Mouse (Mus musculus): Measurements from ENCODE around the gene Rpl27. TPM values are rescaled to one million over a fixed set of nuclear protein-coding genes. Genes with fewer than 3 reads are reported as not detected.

The Rpl27 gene
- polyA plus RNA-seq, 1 experiment from 2014 or later = 204 TPM

- WGBS = 12% methylated on average over 10 of the region's 10 CpGs
- Histone ChIP-seq H3K36me3 (ENCODE audit: control insufficient read depth, insufficient read depth, low read length) (no peaks in the 10 kb centered on the region), H3K9me3 (ENCODE audit: control insufficient read depth, low read length) (no peaks in the 10 kb centered on the region), H3K4me1 (ENCODE audit: control insufficient read depth, insufficient read depth, low read depth, low read length) (peaks cover 14% of the 10 kb centered on the region), H3K27ac (ENCODE audit: low read depth, low read length) (peak overlapping the region; percentile 75), H3K27me3 (replicated peaks; ENCODE audit: control insufficient read depth, insufficient read depth, low read length) (no peaks in the 10 kb centered on the region), H3K4me3 (ENCODE audit: low read length) (no peak overlapping the region), H3K4me2 (ENCODE audit: low read length) (peak overlapping the region; percentile 3; the same call in 1 of the 2 replicates), H3K9ac (ENCODE audit: low read depth, low read length) (no peak overlapping the region; the same call in 1 of the 2 replicates)
- ATAC-seq = peak; percentile 66
Measured at GRCm38 (mm10) chr11:101477552-101478211, 35.6 kb downstream of the Rpl27 start.

- ATAC-seq = peak; percentile 53
- peaks cover 14% of the 10 kb centered on the region for H3K4me1 ChIP-seq (ENCODE audit: control insufficient read depth, insufficient read depth, low read depth, low read length)
- H3K4me3 ChIP-seq (ENCODE audit: low read length) = 0 out of 2 replicates have a peak overlapping the region, but pooled peaks have one; percentile 11
- H3K36me3 ChIP-seq (ENCODE audit: control insufficient read depth, insufficient read depth, low read length) = no peaks in the 10 kb centered on the region
- H3K4me2 ChIP-seq (ENCODE audit: low read length) = peak overlapping the region; percentile 42
- no peaks in the 10 kb centered on the region for H3K9me3 ChIP-seq (ENCODE audit: control insufficient read depth, low read length)
- 0 out of 2 replicates have a peak overlapping the region, but pooled peaks have one; percentile 5 for H3K9ac ChIP-seq (ENCODE audit: low read depth, low read length)
- H3K27me3 ChIP-seq (replicated peaks; ENCODE audit: control insufficient read depth, insufficient read depth, low read length) = no peaks in the 10 kb centered on the region
- WGBS = 3% methylated on average over 18 of the region's 18 CpGs
- peak overlapping the region; percentile 7 for H3K27ac ChIP-seq (ENCODE audit: low read depth, low read length)
Measured at GRCm38 (mm10) chr11:101479171-101479635, 37.1 kb downstream of the Rpl27 start.

- 61% methylated on average over 6 of the region's 6 CpGs for WGBS
- H3K9me3 ChIP-seq (ENCODE audit: control insufficient read depth, low read length) = no peaks in the 10 kb centered on the region
- ATAC-seq = no peak
- H3K27ac ChIP-seq (ENCODE audit: low read depth, low read length) = no peak overlapping the region
- peaks cover 14% of the 10 kb centered on the region for H3K4me1 ChIP-seq (ENCODE audit: control insufficient read depth, insufficient read depth, low read depth, low read length)
- H3K36me3 ChIP-seq (ENCODE audit: control insufficient read depth, insufficient read depth, low read length) = no peaks in the 10 kb centered on the region
- no peak overlapping the region for H3K4me3 ChIP-seq (ENCODE audit: low read length)
- no peaks in the 10 kb centered on the region for H3K27me3 ChIP-seq (replicated peaks; ENCODE audit: control insufficient read depth, insufficient read depth, low read length)
- no peak overlapping the region for H3K9ac ChIP-seq (ENCODE audit: low read depth, low read length)
- no peak overlapping the region for H3K4me2 ChIP-seq (ENCODE audit: low read length)
Measured at GRCm38 (mm10) chr11:101480912-101481311, 38.8 kb downstream of the Rpl27 start.

GRCm38 (mm10) chr11:101483804-101484203 is 41.7 kb downstream of the Rpl27 start:
- Histone ChIP-seq H3K4me1 (ENCODE audit: control insufficient read depth, insufficient read depth, low read depth, low read length) (peaks cover 4% of the 10 kb centered on the region; the same call in 1 of the 2 replicates), H3K9ac (ENCODE audit: low read depth, low read length) (no peak overlapping the region), H3K27me3 (replicated peaks; ENCODE audit: control insufficient read depth, insufficient read depth, low read length) (no peaks in the 10 kb centered on the region), H3K4me2 (ENCODE audit: low read length) (no peak overlapping the region), H3K4me3 (ENCODE audit: low read length) (no peak overlapping the region), H3K36me3 (ENCODE audit: control insufficient read depth, insufficient read depth, low read length) (no peaks in the 10 kb centered on the region), H3K9me3 (ENCODE audit: control insufficient read depth, low read length) (no peaks in the 10 kb centered on the region), H3K27ac (ENCODE audit: low read depth, low read length) (no peak overlapping the region)
- ATAC-seq = no peak
- WGBS = 13% methylated on average over 3 of the region's 3 CpGs

GRCm38 (mm10) chr11:101484245-101484644 is 42.1 kb downstream of the Rpl27 start:
- no peak for ATAC-seq
- no peak overlapping the region for H3K4me2 ChIP-seq (ENCODE audit: low read length)
- peaks cover 3% of the 10 kb centered on the region; the same call in 1 of the 2 replicates for H3K4me1 ChIP-seq (ENCODE audit: control insufficient read depth, insufficient read depth, low read depth, low read length)
- H3K27ac ChIP-seq (ENCODE audit: low read depth, low read length) = no peak overlapping the region
- H3K36me3 ChIP-seq (ENCODE audit: control insufficient read depth, insufficient read depth, low read length) = no peaks in the 10 kb centered on the region
- H3K9ac ChIP-seq (ENCODE audit: low read depth, low read length) = no peak overlapping the region
- no peaks in the 10 kb centered on the region for H3K9me3 ChIP-seq (ENCODE audit: control insufficient read depth, low read length)
- WGBS = 68% methylated on average over 6 of the region's 6 CpGs
- H3K27me3 ChIP-seq (replicated peaks; ENCODE audit: control insufficient read depth, insufficient read depth, low read length) = no peaks in the 10 kb centered on the region
- no peak overlapping the region for H3K4me3 ChIP-seq (ENCODE audit: low read length)

GRCm38 (mm10) chr11:101484814-101485213 is 42.7 kb downstream of the Rpl27 start:
- no peak for ATAC-seq
- no peak overlapping the region for H3K27ac ChIP-seq (ENCODE audit: low read depth, low read length)
- no peaks in the 10 kb centered on the region for H3K36me3 ChIP-seq (ENCODE audit: control insufficient read depth, insufficient read depth, low read length)
- H3K9ac ChIP-seq (ENCODE audit: low read depth, low read length) = no peak overlapping the region
- no peaks in the 10 kb centered on the region for H3K4me1 ChIP-seq (ENCODE audit: control insufficient read depth, insufficient read depth, low read depth, low read length)
- H3K4me3 ChIP-seq (ENCODE audit: low read length) = no peak overlapping the region
- no peaks in the 10 kb centered on the region for H3K27me3 ChIP-seq (replicated peaks; ENCODE audit: control insufficient read depth, insufficient read depth, low read length)
- WGBS = 88% methylated on average over 7 of the region's 7 CpGs
- no peaks in the 10 kb centered on the region for H3K9me3 ChIP-seq (ENCODE audit: control insufficient read depth, low read length)
- no peak overlapping the region for H3K4me2 ChIP-seq (ENCODE audit: low read length)

- 45% methylated on average over 6 of the region's 6 CpGs for WGBS
- no peaks in the 10 kb centered on the region for H3K36me3 ChIP-seq (ENCODE audit: control insufficient read depth, insufficient read depth, low read length)
- H3K9me3 ChIP-seq (ENCODE audit: control insufficient read depth, low read length) = no peaks in the 10 kb centered on the region
- ATAC-seq = no peak
- H3K4me1 ChIP-seq (ENCODE audit: control insufficient read depth, insufficient read depth, low read depth, low read length) = no peaks in the 10 kb centered on the region
- no peak overlapping the region; the same call in 1 of the 2 replicates for H3K27ac ChIP-seq (ENCODE audit: low read depth, low read length)
- H3K27me3 ChIP-seq (replicated peaks; ENCODE audit: control insufficient read depth, insufficient read depth, low read length) = no peaks in the 10 kb centered on the region
- no peak overlapping the region for H3K9ac ChIP-seq (ENCODE audit: low read depth, low read length)
- no peak overlapping the region for H3K4me2 ChIP-seq (ENCODE audit: low read length)
- no peak overlapping the region for H3K4me3 ChIP-seq (ENCODE audit: low read length)
Measured at GRCm38 (mm10) chr11:101485509-101486028, 43.5 kb downstream of the Rpl27 start.

- Histone ChIP-seq H3K9me3 (ENCODE audit: control insufficient read depth, low read length) (no peaks in the 10 kb centered on the region), H3K27me3 (replicated peaks; ENCODE audit: control insufficient read depth, insufficient read depth, low read length) (no peaks in the 10 kb centered on the region), H3K4me3 (ENCODE audit: low read length) (no peak overlapping the region), H3K4me2 (ENCODE audit: low read length) (no peak overlapping the region), H3K4me1 (ENCODE audit: control insufficient read depth, insufficient read depth, low read depth, low read length) (no peaks in the 10 kb centered on the region), H3K27ac (ENCODE audit: low read depth, low read length) (no peak overlapping the region), H3K9ac (ENCODE audit: low read depth, low read length) (no peak overlapping the region), H3K36me3 (ENCODE audit: control insufficient read depth, insufficient read depth, low read length) (no peaks in the 10 kb centered on the region)
- WGBS = 78% methylated on average over 6 of the region's 6 CpGs
- ATAC-seq = no peak
Measured at GRCm38 (mm10) chr11:101486126-101486525, 44.0 kb downstream of the Rpl27 start.

Data from hindbrain, embryonic 16.5 days (tissue).